ENCODE assay signal across 18 mouse cellular contexts in the genomic region with DNA sequence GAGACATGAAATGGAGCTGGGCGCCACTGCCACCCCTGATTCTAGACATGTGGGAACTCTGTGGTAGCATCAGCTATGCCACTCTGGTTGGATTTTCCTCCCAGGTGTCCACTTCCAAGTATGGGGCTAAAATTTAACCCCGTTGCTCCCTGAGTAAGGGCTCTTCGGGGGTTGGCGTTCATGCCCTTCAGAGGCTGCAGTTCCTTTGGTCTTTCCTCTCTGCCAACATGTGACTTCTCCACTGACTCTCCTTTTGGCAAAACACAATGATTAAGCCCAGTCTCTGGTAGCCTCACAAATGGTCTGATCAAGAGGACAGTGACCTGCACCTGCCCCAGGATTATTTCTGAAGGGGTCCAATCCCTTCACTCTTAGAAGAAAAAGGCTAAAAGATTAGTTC.
"Had no signal": no experiment of that assay in that cellular context is flagged by ENCODE, and none has a peak within 500 bp of the region (broad histone marks: within the 10 kb centered on the region; RNA-seq: fewer than 3 reads in every experiment).

No protein-coding gene starts in this region.

- H3K27ac ChIP-seq: midbrain, embryonic 10.5 days; midbrain, embryonic 12.5 days; neural tube, embryonic 13.5 days; neural tube, embryonic 15.5 days had no signal

- H3K9me3 ChIP-seq: midbrain, embryonic 10.5 days; midbrain, embryonic 12.5 days; neural tube, embryonic 13.5 days; neural tube, embryonic 15.5 days had no signal

- ATAC-seq: midbrain, embryonic 16.5 days had no signal

- DNase-seq: lung, embryonic 14.5 days; lung, postnatal 10 days; lung, postnatal 4 days; midbrain, embryonic 14.5 days; retina, postnatal 1 day; right cerebral cortex, adult 18-20 months; right cerebral cortex, postnatal 25 days; right cerebral cortex, postnatal 4 days; spleen, adult 18-20 months; thymus, adult 18-20 months; thymus, postnatal 14 days; thymus, postnatal 36 days had no signal

- H3K27me3 ChIP-seq: midbrain, embryonic 12.5 days; neural tube, embryonic 13.5 days; neural tube, embryonic 15.5 days had no signal

- H3K4me1 ChIP-seq: midbrain, embryonic 10.5 days had no signal

- H3K4me2 ChIP-seq: lung, embryonic 14.5 days; midbrain, embryonic 12.5 days; neural tube, embryonic 13.5 days; neural tube, embryonic 15.5 days had no signal

- H3K36me3 ChIP-seq: midbrain, embryonic 10.5 days; midbrain, embryonic 12.5 days; neural tube, embryonic 13.5 days; neural tube, embryonic 15.5 days had no signal

- H3K9ac ChIP-seq: lung, embryonic 14.5 days; midbrain, embryonic 12.5 days; neural tube, embryonic 13.5 days; neural tube, embryonic 15.5 days had no signal

- H3K4me3 ChIP-seq: midbrain, embryonic 10.5 days; midbrain, embryonic 12.5 days; myocyte; neural tube, embryonic 13.5 days; neural tube, embryonic 15.5 days had no signal
